Comparison of ENCODE assay signal across 8 mouse cellular contexts in genomic region chr2:72740391-72741361, GRCm38 (mm10).
DNase-seq lines count a peak whose midpoint lies in the region; ATAC-seq lines count a peak whose summit lies in the region.

No protein-coding gene starts in this region.

- H3K9ac ChIP-seq in lung, embryonic 15.5 days, result no peak overlapping the region
- no peak overlapping the region for H3K9ac ChIP-seq in stomach, embryonic 15.5 days

- peak overlapping the region; percentile 40 for H3K4me2 ChIP-seq in lung, embryonic 15.5 days
- peak overlapping the region; percentile 38 for H3K4me2 ChIP-seq in stomach, embryonic 15.5 days

- no peaks in the 10 kb centered on the region for H3K27me3 ChIP-seq in lung, embryonic 15.5 days
- no peaks in the 10 kb centered on the region for H3K27me3 ChIP-seq in stomach, embryonic 15.5 days (replicated peaks)

- no peak overlapping the region for H3K4me3 ChIP-seq in lung, embryonic 15.5 days
- no peak overlapping the region for H3K4me3 ChIP-seq in stomach, embryonic 15.5 days (replicated peaks)

- no peaks in the 10 kb centered on the region for H3K9me3 ChIP-seq in lung, embryonic 15.5 days
- no peaks in the 10 kb centered on the region for H3K9me3 ChIP-seq in stomach, embryonic 15.5 days

- H3K4me1 ChIP-seq in lung, embryonic 15.5 days, result peaks cover 17% of the 10 kb centered on the region
- H3K4me1 ChIP-seq in stomach, embryonic 15.5 days, result peaks cover 8% of the 10 kb centered on the region; the same call in 1 of the 2 replicates

- no peak overlapping the region for H3K27ac ChIP-seq in lung, embryonic 15.5 days
- no peak overlapping the region for H3K27ac ChIP-seq in stomach, embryonic 15.5 days

- DNase-seq in urinary bladder, postnatal 14 days (ENCODE audit: low spot score), result peak; percentile 11
- no peak for DNase-seq in urinary bladder, postnatal 10 days (ENCODE audit: low spot score)
- peak; percentile 56 to 59 for DNase-seq in heart, adult 18-20 months
- DNase-seq in kidney, adult 18-20 months, result peak; percentile 9
- no peak for DNase-seq in right cerebral cortex, adult 2 months (ENCODE audit: low spot score in 2 of 2)
- DNase-seq in right cerebral cortex, postnatal 14 days, result no peak

- WGBS in lung, embryonic 15.5 days, result 34% methylated on average over 22 of the region's 22 CpGs
- WGBS in stomach, embryonic 15.5 days, result 47% methylated on average over 22 of the region's 22 CpGs

- peak; percentile 64 for ATAC-seq in lung, embryonic 15.5 days (ENCODE audit: borderline replicate concordance, extremely low read depth, low FRiP score, low TSS enrichment)
- no peak for ATAC-seq in stomach, embryonic 15.5 days (ENCODE audit: insufficient read depth, low FRiP score, low read depth)

- H3K36me3 ChIP-seq in lung, embryonic 15.5 days, result no peaks in the 10 kb centered on the region
- no peaks in the 10 kb centered on the region for H3K36me3 ChIP-seq in stomach, embryonic 15.5 days

Comparison
In these comparisons a context has a peak if more than half of its experiments do, and no peak if none do; other contexts are left out.
1. DNase-seq: peak in urinary bladder, postnatal 14 days (single experiment), heart, adult 18-20 months (2 of 2) and kidney, adult 18-20 months (single experiment); none in urinary bladder, postnatal 10 days (single experiment), right cerebral cortex, adult 2 months (0 of 2) and right cerebral cortex, postnatal 14 days (single experiment).